Mouse (Mus musculus) heart, embryonic 10.5 days (tissue): ENCODE measurements at regions not wholly inside any gene's neighbourhood (a gene's known extent, or its start where the extent isn't known, plus 50 kb on each side); places are given as distances from the start of the nearest gene placed in this dataset.

Source experiments
- DNase-seq: peaks from one replicate; pipeline ENCODE4 v3.0.0-alpha.2; 2017; ENCODE audit warnings: low spot score
- H3K27ac ChIP-seq: fragments of 300-500 bp; sonication (generic); 2 replicates; pipeline ENCODE4 v1.5.1; 2016; ENCODE audit warnings: mild to moderate bottlenecking
- H3K27me3 ChIP-seq: fragments of 300-500 bp; sonication (generic); 2 replicates; pipeline ENCODE4 v1.6.1; 2016; ENCODE audit warnings: mild to moderate bottlenecking; ENCODE audit not compliant: poor library complexity, insufficient read depth, severe bottlenecking
- H3K36me3 ChIP-seq: fragments of 300-500 bp; sonication (generic); 2 replicates; pipeline ENCODE4 v1.6.1; 2016; ENCODE audit warnings: mild to moderate bottlenecking, moderate library complexity
- H3K4me1 ChIP-seq: fragments of 300-500 bp; sonication (generic); 2 replicates; pipeline ENCODE4 v1.6.1; 2016; ENCODE audit warnings: mild to moderate bottlenecking
- H3K4me3 ChIP-seq: fragments of 300-500 bp; sonication (generic); 2 replicates; pipeline ENCODE4 v1.5.1; 2016; ENCODE audit warnings: mild to moderate bottlenecking, moderate library complexity
- H3K9me3 ChIP-seq: fragments of 300-500 bp; sonication (generic); 2 replicates; pipeline ENCODE4 v1.6.1; 2016; ENCODE audit warnings: mild to moderate bottlenecking, moderate library complexity
- WGBS: fragments of 180-500 bp; shearing (Covaris S2); methylation state at CpG from one replicate; pipeline ENCODE4 v1.1.7; 2016; 5-methylcytosine and 5-hydroxymethylcytosine counted together

- H3K4me1 ChIP-seq, result peaks cover 41% of the 10 kb centered on the region
Measured at GRCm38 (mm10) chr17:84115133-84115532, 72.6 kb downstream of the Zfp36l2 start.

DNA sequence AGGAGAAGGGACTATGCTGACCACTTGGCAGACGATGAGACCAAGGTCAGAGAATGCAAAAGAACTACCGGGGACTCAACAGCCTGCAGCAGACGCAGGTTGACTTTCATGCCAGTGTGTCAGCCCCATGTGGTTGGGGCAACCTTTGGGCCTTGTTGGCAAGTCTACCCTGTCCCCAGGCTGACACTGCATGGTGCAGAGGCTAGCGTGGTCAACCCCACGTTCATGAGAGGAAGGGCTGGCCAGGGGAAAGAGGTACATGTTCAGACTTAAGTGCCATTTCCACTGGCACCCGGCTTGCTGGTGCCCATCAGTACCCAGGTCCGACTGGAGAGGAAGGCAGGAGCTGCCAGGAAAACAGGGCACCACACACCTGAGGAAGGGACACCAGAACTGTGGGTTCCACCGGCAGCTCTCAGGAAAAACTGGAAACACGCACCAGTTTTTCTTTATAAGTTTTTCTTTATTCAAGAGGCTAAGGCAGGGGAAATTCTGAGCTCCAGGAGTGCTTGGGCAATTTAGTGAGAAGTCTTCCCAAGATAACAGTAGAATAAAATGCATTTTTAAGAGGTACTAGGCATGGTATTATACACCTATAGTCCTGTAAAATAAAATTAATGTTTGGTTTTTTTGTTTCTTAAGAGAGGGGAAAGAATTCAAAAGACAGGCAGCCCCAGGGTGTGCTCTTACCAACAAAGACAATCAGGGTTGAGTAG, 73.3 kb downstream of the Zfp36l2 start:
- H3K27ac ChIP-seq, result peak overlapping the region; percentile 77
- H3K9me3 ChIP-seq, result no peaks in the 10 kb centered on the region
- H3K4me3 ChIP-seq, result no peak overlapping the region
- H3K36me3 ChIP-seq, result no peaks in the 10 kb centered on the region
- no peak for DNase-seq
- 0 out of 2 replicates have a peak, but pooled peaks cover 8% of the 10 kb centered on the region for H3K27me3 ChIP-seq
- WGBS, result 68% methylated on average over 9 of the region's 9 CpGs
- peaks cover 34% of the 10 kb centered on the region for H3K4me1 ChIP-seq

More at GRCm38 (mm10) chr17:84115133-84115532, 72.6 kb downstream of the Zfp36l2 start:
- no peak for DNase-seq
- Histone ChIP-seq H3K4me3 (no peak overlapping the region), H3K27me3 (0 out of 2 replicates have a peak, but pooled peaks cover 8% of the 10 kb centered on the region), H3K9me3 (no peaks in the 10 kb centered on the region), H3K27ac (peak overlapping the region; percentile 54; the same call in 1 of the 2 replicates), H3K36me3 (no peaks in the 10 kb centered on the region)
- WGBS, result 60% methylated on average over 8 of the region's 8 CpGs

GRCm38 (mm10) chr17:84113608-84114278, 74.0 kb downstream of the Zfp36l2 start:
- no peaks in the 10 kb centered on the region for H3K36me3 ChIP-seq
- 18% methylated on average over 8 of the region's 8 CpGs for whole genome bisulfite sequencing
- 0 out of 2 replicates have a peak, but pooled peaks cover 8% of the 10 kb centered on the region for H3K27me3 ChIP-seq
- H3K9me3 ChIP-seq, result no peaks in the 10 kb centered on the region
- H3K4me3 ChIP-seq, result no peak overlapping the region
- DNase-seq, result peak; percentile 93
- peaks cover 31% of the 10 kb centered on the region for H3K4me1 ChIP-seq
- peak overlapping the region; percentile 77 for H3K27ac ChIP-seq

GRCm38 (mm10) chr17:84112411-84113031, 75.2 kb downstream of the Zfp36l2 start:
- Histone ChIP-seq H3K36me3 (no peaks in the 10 kb centered on the region), H3K4me3 (no peak overlapping the region), H3K27ac (peak overlapping the region; percentile 70), H3K4me1 (peaks cover 21% of the 10 kb centered on the region), H3K27me3 (0 out of 2 replicates have a peak, but pooled peaks cover 8% of the 10 kb centered on the region), H3K9me3 (no peaks in the 10 kb centered on the region)
- WGBS, result 36% methylated on average over 6 of the region's 6 CpGs
- no peak for DNase-seq

DNA sequence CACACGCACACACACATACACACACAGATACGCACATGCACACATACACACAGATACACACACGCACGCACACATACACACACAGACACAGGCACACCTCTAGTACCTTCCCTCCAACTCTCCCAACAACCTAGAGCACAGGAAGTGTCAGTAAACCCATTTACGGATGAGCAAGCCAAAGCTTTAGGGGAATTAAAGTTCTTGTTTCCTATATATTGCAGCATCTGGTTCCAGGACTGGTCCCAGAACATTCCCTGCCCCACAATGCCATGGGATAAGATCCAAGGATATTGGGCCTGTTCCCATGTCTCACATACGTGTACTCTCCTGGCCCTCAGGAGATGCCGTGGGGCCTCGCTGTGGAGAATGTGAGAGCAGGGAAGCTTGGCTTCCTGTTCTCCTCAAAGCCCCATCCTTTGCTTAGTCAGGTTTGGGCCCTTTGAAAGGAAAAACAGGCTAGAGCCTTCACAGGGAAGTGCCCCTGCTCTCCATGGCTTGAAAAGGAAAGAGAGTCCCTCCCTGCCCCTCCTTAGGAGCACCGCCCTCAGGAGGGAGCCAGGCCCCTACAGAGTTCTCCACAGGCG, 75.9 kb downstream of the Zfp36l2 start:
- Histone ChIP-seq H3K4me3 (no peak overlapping the region), H3K36me3 (no peaks in the 10 kb centered on the region), H3K4me1 (peaks cover 21% of the 10 kb centered on the region), H3K9me3 (no peaks in the 10 kb centered on the region), H3K27ac (peak overlapping the region; percentile 70), H3K27me3 (0 out of 2 replicates have a peak, but pooled peaks cover 8% of the 10 kb centered on the region)
- no peak for DNase-seq
- WGBS, result 75% methylated on average over 10 of the region's 10 CpGs

GRCm38 (mm10) chr17:84110945-84111344, 76.8 kb downstream of the Zfp36l2 start:
- peaks cover 21% of the 10 kb centered on the region for H3K4me1 ChIP-seq
- H3K9me3 ChIP-seq, result no peaks in the 10 kb centered on the region
- H3K27me3 ChIP-seq, result 0 out of 2 replicates have a peak, but pooled peaks cover 8% of the 10 kb centered on the region
- no peak for DNase-seq
- H3K36me3 ChIP-seq, result no peaks in the 10 kb centered on the region
- no peak overlapping the region for H3K4me3 ChIP-seq
- peak overlapping the region; percentile 37; the same call in 1 of the 2 replicates for H3K27ac ChIP-seq
- 81% methylated on average over 9 of the region's 9 CpGs for WGBS

DNA sequence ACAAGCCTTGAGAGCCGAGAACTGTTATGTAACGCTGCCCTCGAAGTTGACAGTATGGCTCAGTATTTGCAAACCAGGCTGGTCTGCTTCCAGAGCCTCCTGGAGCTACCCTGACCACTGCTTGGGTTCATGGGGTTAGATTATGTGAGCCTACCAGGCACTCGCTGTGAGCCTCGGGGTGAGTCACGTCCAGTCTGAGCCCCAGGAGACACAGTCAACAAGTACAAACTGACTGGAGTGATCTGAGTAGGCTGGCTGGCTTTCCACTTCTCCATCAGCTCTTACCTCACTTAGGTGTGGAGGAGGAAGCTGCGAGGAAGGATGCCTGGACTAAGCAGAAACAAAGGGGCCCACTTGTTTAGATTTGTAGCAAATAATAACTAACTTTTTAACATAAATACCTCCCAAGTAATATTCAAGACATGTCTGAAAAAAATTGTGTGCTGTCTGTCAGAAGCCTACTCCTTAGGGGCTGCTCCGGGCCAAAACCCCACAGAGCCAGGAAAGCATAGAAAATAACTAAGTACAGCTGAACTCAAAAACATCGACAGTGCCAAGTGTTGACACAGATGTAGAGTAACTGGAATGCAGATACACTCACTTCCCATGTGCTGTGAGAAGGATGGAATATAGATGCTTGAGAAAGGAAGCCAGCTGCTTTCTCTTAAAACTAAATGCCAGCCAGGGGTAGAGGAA, 77.6 kb downstream of the Zfp36l2 start:
- DNase-seq, result no peak
- 72% methylated on average over 9 of the region's 9 CpGs for WGBS
- Histone ChIP-seq H3K27ac (0 out of 2 replicates have a peak overlapping the region, but pooled peaks have one; percentile 37), H3K9me3 (no peaks in the 10 kb centered on the region), H3K27me3 (0 out of 2 replicates have a peak, but pooled peaks cover under 1% of the 10 kb centered on the region), H3K4me1 (peaks cover 21% of the 10 kb centered on the region), H3K4me3 (no peak overlapping the region), H3K36me3 (no peaks in the 10 kb centered on the region)

- Histone ChIP-seq H3K27me3 (no peaks in the 10 kb centered on the region), H3K36me3 (no peaks in the 10 kb centered on the region), H3K27ac (0 out of 2 replicates have a peak overlapping the region, but pooled peaks have one; percentile 13), H3K4me1 (peaks cover 30% of the 10 kb centered on the region), H3K4me3 (no peak overlapping the region), H3K9me3 (no peaks in the 10 kb centered on the region)
- 82% methylated on average over 8 of the region's 8 CpGs for WGBS
- no peak for DNase-seq
Measured at GRCm38 (mm10) chr17:84107946-84108686, 79.6 kb downstream of the Zfp36l2 start.

- DNase-seq, result no peak
- 80% methylated on average over 3 of the region's 3 CpGs for WGBS
- no peaks in the 10 kb centered on the region for H3K9me3 ChIP-seq
- H3K36me3 ChIP-seq, result no peaks in the 10 kb centered on the region
- no peak overlapping the region for H3K4me3 ChIP-seq
- H3K27ac ChIP-seq, result no peak overlapping the region
- peaks cover 29% of the 10 kb centered on the region for H3K4me1 ChIP-seq
- no peaks in the 10 kb centered on the region for H3K27me3 ChIP-seq
Measured at GRCm38 (mm10) chr17:84107497-84107896, 80.2 kb downstream of the Zfp36l2 start.

GRCm38 (mm10) chr17:84104242-84104641, 83.5 kb downstream of the Zfp36l2 start:
- Histone ChIP-seq H3K9me3 (no peaks in the 10 kb centered on the region), H3K4me3 (no peak overlapping the region), H3K27me3 (no peaks in the 10 kb centered on the region), H3K27ac (peak overlapping the region; percentile 70), H3K4me1 (peaks cover 42% of the 10 kb centered on the region), H3K36me3 (no peaks in the 10 kb centered on the region)
- 46% methylated on average over 7 of the region's 7 CpGs for WGBS
- no peak for DNase-seq

- Histone ChIP-seq H3K27ac (peak overlapping the region; percentile 70), H3K4me1 (peaks cover 42% of the 10 kb centered on the region)
- 70% methylated on average over 7 of the region's 7 CpGs for WGBS
Measured at GRCm38 (mm10) chr17:84103344-84103743, 84.4 kb downstream of the Zfp36l2 start.

More at GRCm38 (mm10) chr17:84103344-84103743, 84.4 kb downstream of the Zfp36l2 start:
- Histone ChIP-seq H3K9me3 (no peaks in the 10 kb centered on the region), H3K27me3 (no peaks in the 10 kb centered on the region), H3K36me3 (no peaks in the 10 kb centered on the region), H3K4me3 (no peak overlapping the region)
- no peak for DNase-seq
